Mouse (Mus musculus): ENCODE measurements around the gene 9230102O04Rik. TPM values are rescaled to one million over a fixed set of nuclear protein-coding genes. Genes with fewer than 3 reads are reported as not detected.
A peak's percentile ranks its signal among the peaks of the same experiment; 100 is the strongest.

Gene 9230102O04Rik
- polyA plus RNA-seq (2015; fragmentation: Nextera tagmentation; extraction: Ambion mirVana), result not detected in 2 replicates

- 0 out of 2 replicates have a peak, but pooled peaks cover 4% of the 10 kb centered on the region for H3K4me1 ChIP-seq (ENCODE audit: control insufficient read depth, insufficient read depth, low read length)
- peak within 1 kb of the TSS; percentile 39 for H3K4me2 ChIP-seq (ENCODE audit: low read depth, low read length)
- H3K27ac ChIP-seq (ENCODE audit: low read length), result no peak within 1 kb of the TSS
- no peaks in the 10 kb centered on the region for H3K36me3 ChIP-seq (ENCODE audit: control insufficient read depth, insufficient read depth, low read length)
- H3K9ac ChIP-seq (ENCODE audit: low read depth, low read length), result no peak within 1 kb of the TSS
- under 1% methylated on average over 30 of the region's 30 CpGs for WGBS
- no peaks in the 10 kb centered on the region for H3K9me3 ChIP-seq (ENCODE audit: control insufficient read depth, low read length)
- peaks cover 83% of the 10 kb centered on the region for H3K27me3 ChIP-seq (replicated peaks; ENCODE audit: control insufficient read depth, insufficient read depth, low read length)
- peak within 1 kb of the TSS; percentile 31 for H3K4me3 ChIP-seq (ENCODE audit: low read length)
- peak; percentile 92 for ATAC-seq
These were observed at the start of gene 9230102O04Rik for GRCm38 (mm10) chr2:9888913-9889650. TSS of gene 9230102O04Rik (minus strand) at chr2:9889540.

GRCm38 (mm10) chr2:9935965-9936364 lies 46.6 kb upstream of the 9230102O04Rik start:
- Histone ChIP-seq H3K9me3 (ENCODE audit: control insufficient read depth, low read length) (no peaks in the 10 kb centered on the region), H3K9ac (ENCODE audit: low read depth, low read length) (no peak overlapping the region), H3K4me2 (ENCODE audit: low read depth, low read length) (no peak overlapping the region), H3K4me3 (ENCODE audit: low read length) (no peak overlapping the region), H3K27ac (ENCODE audit: low read length) (no peak overlapping the region), H3K4me1 (ENCODE audit: control insufficient read depth, insufficient read depth, low read length) (no peaks in the 10 kb centered on the region), H3K27me3 (replicated peaks; ENCODE audit: control insufficient read depth, insufficient read depth, low read length) (no peaks in the 10 kb centered on the region), H3K36me3 (ENCODE audit: control insufficient read depth, insufficient read depth, low read length) (no peaks in the 10 kb centered on the region)
- 0% methylated on average over 1 of the region's 1 CpGs for WGBS
- no peak for ATAC-seq

GRCm38 (mm10) chr2:9926905-9927283 lies 37.6 kb upstream of the 9230102O04Rik start:
- Histone ChIP-seq H3K27ac (ENCODE audit: low read length) (no peak overlapping the region), H3K36me3 (ENCODE audit: control insufficient read depth, insufficient read depth, low read length) (no peaks in the 10 kb centered on the region), H3K9me3 (ENCODE audit: control insufficient read depth, low read length) (no peaks in the 10 kb centered on the region), H3K4me2 (ENCODE audit: low read depth, low read length) (no peak overlapping the region), H3K4me3 (ENCODE audit: low read length) (no peak overlapping the region), H3K4me1 (ENCODE audit: control insufficient read depth, insufficient read depth, low read length) (peaks cover 4% of the 10 kb centered on the region; the same call in 1 of the 2 replicates), H3K27me3 (replicated peaks; ENCODE audit: control insufficient read depth, insufficient read depth, low read length) (no peaks in the 10 kb centered on the region), H3K9ac (ENCODE audit: low read depth, low read length) (no peak overlapping the region)
- no peak for ATAC-seq
- 74% methylated on average over 4 of the region's 4 CpGs for WGBS

- H3K27me3 ChIP-seq (replicated peaks; ENCODE audit: control insufficient read depth, insufficient read depth, low read length), result no peaks in the 10 kb centered on the region
- H3K36me3 ChIP-seq (ENCODE audit: control insufficient read depth, insufficient read depth, low read length), result no peaks in the 10 kb centered on the region
- H3K9me3 ChIP-seq (ENCODE audit: control insufficient read depth, low read length), result no peaks in the 10 kb centered on the region
- H3K9ac ChIP-seq (ENCODE audit: low read depth, low read length), result no peak overlapping the region
- H3K4me2 ChIP-seq (ENCODE audit: low read depth, low read length), result no peak overlapping the region
- no peak overlapping the region for H3K4me3 ChIP-seq (ENCODE audit: low read length)
- ATAC-seq, result peak; percentile 42; the same call in 1 of the 2 replicates
- no peak overlapping the region for H3K27ac ChIP-seq (ENCODE audit: low read length)
- peaks cover 4% of the 10 kb centered on the region; the same call in 1 of the 2 replicates for H3K4me1 ChIP-seq (ENCODE audit: control insufficient read depth, insufficient read depth, low read length)
- 42% methylated on average over 7 of the region's 7 CpGs for WGBS
These were observed 37.0 kb upstream of the 9230102O04Rik start for GRCm38 (mm10) chr2:9926194-9926904.

GRCm38 (mm10) chr2:9918691-9919471 lies 29.5 kb upstream of the 9230102O04Rik start:
- ATAC-seq, result peak; percentile 96
- no peaks in the 10 kb centered on the region for H3K27me3 ChIP-seq (replicated peaks; ENCODE audit: control insufficient read depth, insufficient read depth, low read length)
- no peak overlapping the region for H3K9ac ChIP-seq (ENCODE audit: low read depth, low read length)
- no peaks in the 10 kb centered on the region for H3K9me3 ChIP-seq (ENCODE audit: control insufficient read depth, low read length)
- peak overlapping the region; percentile 21; the same call in 1 of the 2 replicates for H3K4me2 ChIP-seq (ENCODE audit: low read depth, low read length)
- H3K27ac ChIP-seq (ENCODE audit: low read length), result peak overlapping the region; percentile 39; the same call in 1 of the 2 replicates
- peaks cover 7% of the 10 kb centered on the region; the same call in 1 of the 2 replicates for H3K36me3 ChIP-seq (ENCODE audit: control insufficient read depth, insufficient read depth, low read length)
- no peaks in the 10 kb centered on the region for H3K4me1 ChIP-seq (ENCODE audit: control insufficient read depth, insufficient read depth, low read length)
- H3K4me3 ChIP-seq (ENCODE audit: low read length), result no peak overlapping the region
- WGBS, result 64% methylated on average over 17 of the region's 17 CpGs

GRCm38 (mm10) chr2:9917602-9918001 lies 28.3 kb upstream of the 9230102O04Rik start:
- no peak overlapping the region for H3K27ac ChIP-seq (ENCODE audit: low read length)
- WGBS, result 86% methylated on average over 9 of the region's 9 CpGs
- H3K27me3 ChIP-seq (replicated peaks; ENCODE audit: control insufficient read depth, insufficient read depth, low read length), result no peaks in the 10 kb centered on the region
- H3K36me3 ChIP-seq (ENCODE audit: control insufficient read depth, insufficient read depth, low read length), result peaks cover 7% of the 10 kb centered on the region; the same call in 1 of the 2 replicates
- no peak overlapping the region for H3K4me3 ChIP-seq (ENCODE audit: low read length)
- H3K9ac ChIP-seq (ENCODE audit: low read depth, low read length), result no peak overlapping the region
- ATAC-seq, result no peak
- H3K9me3 ChIP-seq (ENCODE audit: control insufficient read depth, low read length), result no peaks in the 10 kb centered on the region
- H3K4me1 ChIP-seq (ENCODE audit: control insufficient read depth, insufficient read depth, low read length), result no peaks in the 10 kb centered on the region
- no peak overlapping the region for H3K4me2 ChIP-seq (ENCODE audit: low read depth, low read length)

GRCm38 (mm10) chr2:9905995-9906394 lies 16.7 kb upstream of the 9230102O04Rik start:
- H3K4me3 ChIP-seq (ENCODE audit: low read length), result peak overlapping the region; percentile 18
- 5% methylated on average over 11 of the region's 11 CpGs for WGBS
- H3K27ac ChIP-seq (ENCODE audit: low read length), result no peak overlapping the region

GRCm38 (mm10) chr2:9903854-9904560 lies 14.7 kb upstream of the 9230102O04Rik start:
- Histone ChIP-seq H3K9ac (ENCODE audit: low read depth, low read length) (no peak overlapping the region), H3K4me1 (ENCODE audit: control insufficient read depth, insufficient read depth, low read length) (0 out of 2 replicates have a peak, but pooled peaks cover 4% of the 10 kb centered on the region), H3K9me3 (ENCODE audit: control insufficient read depth, low read length) (no peaks in the 10 kb centered on the region), H3K36me3 (ENCODE audit: control insufficient read depth, insufficient read depth, low read length) (no peaks in the 10 kb centered on the region), H3K4me2 (ENCODE audit: low read depth, low read length) (no peak overlapping the region), H3K27ac (ENCODE audit: low read length) (no peak overlapping the region), H3K4me3 (ENCODE audit: low read length) (no peak overlapping the region), H3K27me3 (replicated peaks; ENCODE audit: control insufficient read depth, insufficient read depth, low read length) (peaks cover 7% of the 10 kb centered on the region; the same call in 1 of the 2 replicates)
- ATAC-seq, result no peak
- WGBS, result 47% methylated on average over 14 of the region's 14 CpGs

More at GRCm38 (mm10) chr2:9905995-9906394, 16.7 kb upstream of the 9230102O04Rik start:
- 0 out of 2 replicates have a peak, but pooled peaks cover 2% of the 10 kb centered on the region for H3K27me3 ChIP-seq (replicated peaks; ENCODE audit: control insufficient read depth, insufficient read depth, low read length)
- no peaks in the 10 kb centered on the region for H3K36me3 ChIP-seq (ENCODE audit: control insufficient read depth, insufficient read depth, low read length)
- no peak overlapping the region for H3K9ac ChIP-seq (ENCODE audit: low read depth, low read length)
- 0 out of 2 replicates have a peak, but pooled peaks cover 4% of the 10 kb centered on the region for H3K4me1 ChIP-seq (ENCODE audit: control insufficient read depth, insufficient read depth, low read length)
- no peaks in the 10 kb centered on the region for H3K9me3 ChIP-seq (ENCODE audit: control insufficient read depth, low read length)
- peak overlapping the region; percentile 39; the same call in 1 of the 2 replicates for H3K4me2 ChIP-seq (ENCODE audit: low read depth, low read length)
- no peak for ATAC-seq

Data from intestine, embryonic 16.5 days (tissue).